16 mouse cellular contexts compared by ENCODE assay signal in genomic region chr12:73754476-73755150, GRCm38 (mm10).
A peak's percentile ranks its signal among the peaks of the same experiment; 100 is the strongest.
DNase-seq lines count a peak whose midpoint lies in the region; ATAC-seq and TF ChIP-seq lines count a peak whose summit lies in the region.
"Had no signal": no experiment of that assay in that cellular context is flagged by ENCODE, and none has a peak within 500 bp of the region (broad histone marks: within the 10 kb centered on the region; RNA-seq: fewer than 3 reads in every experiment).

No protein-coding gene starts in this region.

- no peak for TF ChIP-seq EP300 in stomach, postnatal 0 days (optimal IDR thresholded peaks at IDR 0.05)

- H3K4me1 ChIP-seq in forebrain, embryonic 13.5 days, result peaks cover 17% of the 10 kb centered on the region
- H3K4me1 ChIP-seq in forebrain, postnatal 0 days (ENCODE audit: insufficient read depth), result no peaks in the 10 kb centered on the region
- H3K4me1 ChIP-seq in stomach, embryonic 16.5 days (ENCODE audit: control insufficient read depth, insufficient read depth, low read length), result 0 out of 2 replicates have a peak, but pooled peaks cover 3% of the 10 kb centered on the region
- no peaks in the 10 kb centered on the region for H3K4me1 ChIP-seq in stomach, postnatal 0 days (replicated peaks; ENCODE audit: control insufficient read depth, insufficient read depth)
- H3K4me1 ChIP-seq: stomach, embryonic 15.5 days had no signal

- H3K4me2 ChIP-seq in forebrain, embryonic 13.5 days, result no peak overlapping the region
- H3K4me2 ChIP-seq in forebrain, postnatal 0 days (ENCODE audit: low read depth), result no peak overlapping the region
- no peak overlapping the region for H3K4me2 ChIP-seq in stomach, embryonic 16.5 days (ENCODE audit: low read depth, low read length)
- no peak overlapping the region for H3K4me2 ChIP-seq in stomach, postnatal 0 days (replicated peaks; ENCODE audit: low read depth)
- H3K4me2 ChIP-seq: kidney, embryonic 15.5 days; limb, embryonic 13.5 days; neural tube, embryonic 12.5 days; stomach, embryonic 15.5 days had no signal

- WGBS in forebrain, embryonic 13.5 days, result 43% methylated on average over 9 of the region's 9 CpGs
- 46% methylated on average over 9 of the region's 9 CpGs for WGBS in forebrain, postnatal 0 days
- WGBS in stomach, embryonic 16.5 days, result 67% methylated on average over 9 of the region's 9 CpGs
- WGBS in stomach, postnatal 0 days, result 77% methylated on average over 9 of the region's 9 CpGs

- no peak for TF ChIP-seq CTCF in forebrain, postnatal 0 days (IDR thresholded peaks at IDR 0.05; ENCODE audit: low read depth)
- TF ChIP-seq CTCF in stomach, postnatal 0 days (IDR thresholded peaks at IDR 0.05; ENCODE audit: low read depth), result no peak

- H3K36me3 ChIP-seq in forebrain, embryonic 13.5 days (ENCODE audit: poor library complexity, severe bottlenecking), result no peaks in the 10 kb centered on the region
- H3K36me3 ChIP-seq in forebrain, postnatal 0 days (ENCODE audit: insufficient read depth), result no peaks in the 10 kb centered on the region
- no peaks in the 10 kb centered on the region for H3K36me3 ChIP-seq in stomach, embryonic 16.5 days (ENCODE audit: control insufficient read depth, insufficient read depth, low read length)
- no peaks in the 10 kb centered on the region for H3K36me3 ChIP-seq in stomach, postnatal 0 days (ENCODE audit: control insufficient read depth, insufficient read depth, low read length)
- H3K36me3 ChIP-seq: kidney, embryonic 15.5 days; limb, embryonic 13.5 days; neural tube, embryonic 12.5 days; stomach, embryonic 15.5 days had no signal

- no peaks in the 10 kb centered on the region for H3K9me3 ChIP-seq in forebrain, embryonic 13.5 days (replicated peaks)
- H3K9me3 ChIP-seq in forebrain, postnatal 0 days (ENCODE audit: low read length), result no peaks in the 10 kb centered on the region
- no peaks in the 10 kb centered on the region for H3K9me3 ChIP-seq in stomach, embryonic 16.5 days (replicated peaks; ENCODE audit: control insufficient read depth, low read length)
- no peaks in the 10 kb centered on the region for H3K9me3 ChIP-seq in stomach, postnatal 0 days (ENCODE audit: control insufficient read depth, low read length)
- H3K9me3 ChIP-seq: kidney, embryonic 15.5 days; limb, embryonic 13.5 days; neural tube, embryonic 12.5 days; stomach, embryonic 15.5 days had no signal

- H3K27ac ChIP-seq in forebrain, embryonic 13.5 days, result peak overlapping the region; percentile 22; the same call in 1 of the 2 replicates
- H3K27ac ChIP-seq in forebrain, postnatal 0 days (ENCODE audit: low read depth, low read length), result no peak overlapping the region
- H3K27ac ChIP-seq in stomach, embryonic 16.5 days (ENCODE audit: low read length), result peak overlapping the region; percentile 45; the same call in 1 of the 2 replicates
- H3K27ac ChIP-seq in stomach, postnatal 0 days (replicated peaks), result no peak overlapping the region
- H3K27ac ChIP-seq: kidney, embryonic 15.5 days; limb, embryonic 13.5 days; neural tube, embryonic 12.5 days; stomach, embryonic 15.5 days had no signal

- ATAC-seq in forebrain, embryonic 13.5 days, result no peak
- no peak for ATAC-seq in forebrain, postnatal 0 days
- no peak for ATAC-seq in stomach, embryonic 16.5 days (ENCODE audit: insufficient read depth, low FRiP score)
- ATAC-seq in stomach, postnatal 0 days (ENCODE audit: low FRiP score, low TSS enrichment), result no peak

- H3K4me3 ChIP-seq in forebrain, embryonic 13.5 days, result no peak overlapping the region
- H3K4me3 ChIP-seq in forebrain, postnatal 0 days (ENCODE audit: low read depth, low read length), result no peak overlapping the region
- no peak overlapping the region for H3K4me3 ChIP-seq in stomach, embryonic 16.5 days (replicated peaks; ENCODE audit: low read length)
- H3K4me3 ChIP-seq in stomach, postnatal 0 days (ENCODE audit: low read depth, low read length), result no peak overlapping the region
- H3K4me3 ChIP-seq: kidney, embryonic 15.5 days; limb, embryonic 13.5 days; neural tube, embryonic 12.5 days; stomach, embryonic 15.5 days had no signal

- H3K9ac ChIP-seq in forebrain, embryonic 13.5 days, result no peak overlapping the region
- H3K9ac ChIP-seq in forebrain, postnatal 0 days, result no peak overlapping the region
- H3K9ac ChIP-seq in stomach, embryonic 16.5 days (ENCODE audit: low read length), result no peak overlapping the region
- H3K9ac ChIP-seq in stomach, postnatal 0 days (ENCODE audit: low read length), result no peak overlapping the region
- H3K9ac ChIP-seq: kidney, embryonic 15.5 days; limb, embryonic 13.5 days; neural tube, embryonic 12.5 days; stomach, embryonic 15.5 days had no signal

- H3K27me3 ChIP-seq in forebrain, embryonic 13.5 days, result peaks cover 31% of the 10 kb centered on the region
- no peaks in the 10 kb centered on the region for H3K27me3 ChIP-seq in forebrain, postnatal 0 days (ENCODE audit: insufficient read depth, low read length)
- H3K27me3 ChIP-seq in stomach, embryonic 16.5 days (ENCODE audit: control insufficient read depth, insufficient read depth, low read length), result no peaks in the 10 kb centered on the region
- H3K27me3 ChIP-seq in stomach, postnatal 0 days (ENCODE audit: control insufficient read depth, insufficient read depth, low read length), result no peaks in the 10 kb centered on the region
- H3K27me3 ChIP-seq: kidney, embryonic 15.5 days; limb, embryonic 13.5 days; neural tube, embryonic 12.5 days; stomach, embryonic 15.5 days had no signal

- no peak for DNase-seq in forebrain, postnatal 0 days
- peak; percentile 31 to 47 for DNase-seq in kidney, postnatal 36 days
- DNase-seq in kidney, postnatal 4 days, result no peak
- DNase-seq in stomach, postnatal 0 days (ENCODE audit: low spot score), result no peak
- no peak for DNase-seq in thymus, postnatal 10 days (ENCODE audit: low spot score in 2 of 2)
- DNase-seq in urinary bladder, postnatal 4 days (ENCODE audit: low spot score in 2 of 2), result no peak
- DNase-seq: adrenal gland, adult 8-10 months; cerebellum, adult 9-10 months; embryo, embryonic 11 days; gastrocnemius, postnatal 10 days had no signal

Comparison
In these comparisons a context has a peak if more than half of its experiments do, and no peak if none do; other contexts are left out.
1. H3K27ac ChIP-seq: peak in forebrain, embryonic 13.5 days (single experiment) and stomach, embryonic 16.5 days (single experiment); none in forebrain, postnatal 0 days (single experiment) and stomach, postnatal 0 days (single experiment).
2. DNase-seq: peak in kidney, postnatal 36 days (2 of 2); none in forebrain, postnatal 0 days (single experiment), kidney, postnatal 4 days (0 of 2), stomach, postnatal 0 days (single experiment), thymus, postnatal 10 days (0 of 2) and urinary bladder, postnatal 4 days (0 of 2).